Mouse (Mus musculus): Measurements from ENCODE around the gene Rassf8. TPM values are rescaled to one million over a fixed set of nuclear protein-coding genes. Genes with fewer than 3 reads are reported as not detected.

The Rassf8 gene
- polyA plus RNA-seq, 1 experiment: 13.5 TPM

DNA sequence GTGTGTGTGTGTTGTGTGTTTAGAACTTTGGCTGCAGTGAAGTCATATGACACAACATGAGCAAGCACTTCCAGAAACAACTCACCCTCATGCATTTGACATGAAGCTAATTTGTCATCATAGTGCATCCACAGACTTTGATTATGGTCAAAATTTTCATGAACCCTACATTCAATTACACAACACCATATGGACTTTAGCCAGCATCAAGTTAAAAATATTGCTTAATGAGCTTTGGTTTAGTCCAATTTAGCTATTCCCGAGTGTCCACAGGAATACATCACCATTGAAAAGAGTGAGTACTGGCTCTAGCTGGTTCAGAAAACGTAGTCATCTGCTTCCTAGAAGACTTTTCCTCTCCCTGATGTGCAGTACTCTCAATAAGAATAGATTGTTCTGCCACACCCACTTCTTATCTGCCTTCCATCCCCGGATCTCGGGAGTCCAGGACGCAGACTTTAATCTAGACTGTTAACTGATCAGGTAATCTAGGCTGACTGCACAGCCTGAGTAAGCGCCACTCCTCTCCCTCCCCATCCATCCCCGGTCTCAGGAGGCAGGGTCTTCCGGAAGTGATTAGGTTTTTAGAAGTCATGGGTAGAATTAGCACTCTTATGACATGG lies 33.7 kb downstream of the Rassf8 start:
- H3K4me1 ChIP-seq (ENCODE audit: control insufficient read depth, insufficient read depth, insufficient read length, low read length): peaks cover 14% of the 10 kb centered on the region
- H3K4me3 ChIP-seq (ENCODE audit: insufficient read depth, low read depth, low read length): no peak overlapping the region
- no peak overlapping the region for H3K27ac ChIP-seq (replicated peaks; ENCODE audit: low read depth, low read length)

DNA sequence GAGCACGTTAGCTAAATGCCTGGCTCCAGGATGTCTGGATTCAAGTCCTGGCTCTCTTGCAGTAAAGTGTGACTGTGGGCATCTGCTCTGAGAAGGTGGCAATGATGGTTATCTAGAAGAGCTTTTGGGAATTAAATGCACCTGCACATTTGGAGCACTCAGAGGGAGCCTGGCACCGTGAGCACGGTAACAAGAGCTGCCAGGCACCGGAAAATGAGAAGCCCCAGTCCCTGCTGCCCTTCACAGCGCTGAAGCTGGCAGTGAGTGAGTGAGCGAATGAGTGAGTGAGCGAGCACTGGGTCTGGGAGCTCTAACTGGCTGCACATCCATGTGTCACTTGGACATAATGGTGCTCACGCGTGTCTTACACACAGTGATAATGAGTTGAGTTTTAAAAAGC lies 34.7 kb downstream of the Rassf8 start:
- no peak overlapping the region for H3K4me3 ChIP-seq (ENCODE audit: insufficient read depth, low read depth, low read length)
- H3K4me1 ChIP-seq (ENCODE audit: control insufficient read depth, insufficient read depth, insufficient read length, low read length): peaks cover 14% of the 10 kb centered on the region
- H3K27ac ChIP-seq (replicated peaks; ENCODE audit: low read depth, low read length): no peak overlapping the region

DNA sequence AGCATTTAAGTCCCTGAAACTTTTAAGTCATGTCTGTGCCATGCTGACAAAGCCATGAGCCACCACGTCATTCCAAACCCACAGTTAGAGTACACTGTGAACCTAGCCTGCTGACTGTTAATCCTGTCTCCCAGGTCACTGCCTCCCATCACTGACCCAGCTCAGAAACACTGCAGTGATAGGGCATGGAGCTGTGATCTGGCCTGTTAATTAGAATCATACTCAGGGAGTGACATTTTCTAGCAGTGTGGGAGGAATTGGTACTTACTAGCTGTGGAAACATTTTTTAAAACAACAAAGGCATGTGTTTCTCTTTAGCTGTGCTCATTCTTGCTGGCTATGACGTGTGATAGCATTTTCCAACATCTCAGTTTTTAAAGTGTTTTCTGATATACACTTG lies 35.4 kb downstream of the Rassf8 start:
- Histone ChIP-seq H3K4me1 (ENCODE audit: control insufficient read depth, insufficient read depth, insufficient read length, low read length) (peaks cover 12% of the 10 kb centered on the region), H3K27ac (replicated peaks; ENCODE audit: low read depth, low read length) (no peak overlapping the region), H3K4me3 (ENCODE audit: insufficient read depth, low read depth, low read length) (no peak overlapping the region)

DNA sequence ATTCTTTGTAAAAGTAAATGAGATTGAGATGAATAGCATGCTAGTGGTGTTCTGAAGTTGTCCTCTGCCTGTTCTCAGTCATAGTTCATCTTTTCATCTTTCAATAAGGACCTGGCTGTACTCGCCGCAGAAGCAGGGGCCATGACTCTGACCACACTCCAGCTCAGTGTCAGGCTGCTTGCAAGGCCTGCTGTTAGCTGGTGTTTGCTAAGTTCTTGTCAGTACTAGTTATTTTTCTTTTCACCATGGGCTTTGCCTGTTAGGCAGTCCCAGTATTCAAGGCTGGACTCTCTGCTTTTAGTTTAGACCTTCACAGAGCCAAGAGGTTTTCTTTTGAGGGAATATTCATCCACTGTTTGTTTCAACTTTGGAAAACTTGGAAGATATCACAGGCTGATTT lies 40.8 kb downstream of the Rassf8 start:
- Histone ChIP-seq H3K4me1 (ENCODE audit: control insufficient read depth, insufficient read depth, insufficient read length, low read length) (peaks cover 2% of the 10 kb centered on the region; the same call in 1 of the 2 replicates), H3K4me3 (ENCODE audit: insufficient read depth, low read depth, low read length) (no peak overlapping the region), H3K27ac (replicated peaks; ENCODE audit: low read depth, low read length) (no peak overlapping the region)

DNA sequence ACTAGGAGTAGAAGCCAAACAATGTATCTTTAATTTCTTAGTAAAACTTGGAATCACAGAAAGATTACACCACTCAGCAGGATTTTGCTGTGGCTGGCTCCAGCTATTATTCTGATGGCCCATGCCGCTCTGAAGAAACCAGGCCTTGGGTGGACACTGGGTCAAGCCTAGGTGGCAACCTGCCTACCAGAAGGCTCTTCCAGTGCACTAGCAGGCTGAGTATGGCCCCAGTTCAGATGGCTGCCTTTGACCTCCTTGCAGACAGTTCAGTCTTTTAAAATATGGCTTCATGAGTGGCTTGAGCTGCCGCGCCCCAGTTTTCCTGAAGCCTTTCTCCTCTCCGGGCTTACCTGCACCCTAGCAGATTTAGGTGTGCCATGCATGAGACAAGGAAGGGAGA lies 43.2 kb downstream of the Rassf8 start:
- Histone ChIP-seq H3K4me3 (ENCODE audit: insufficient read depth, low read depth, low read length) (no peak overlapping the region), H3K27ac (replicated peaks; ENCODE audit: low read depth, low read length) (no peak overlapping the region), H3K4me1 (ENCODE audit: control insufficient read depth, insufficient read depth, insufficient read length, low read length) (peaks cover 2% of the 10 kb centered on the region; the same call in 1 of the 2 replicates)

DNA sequence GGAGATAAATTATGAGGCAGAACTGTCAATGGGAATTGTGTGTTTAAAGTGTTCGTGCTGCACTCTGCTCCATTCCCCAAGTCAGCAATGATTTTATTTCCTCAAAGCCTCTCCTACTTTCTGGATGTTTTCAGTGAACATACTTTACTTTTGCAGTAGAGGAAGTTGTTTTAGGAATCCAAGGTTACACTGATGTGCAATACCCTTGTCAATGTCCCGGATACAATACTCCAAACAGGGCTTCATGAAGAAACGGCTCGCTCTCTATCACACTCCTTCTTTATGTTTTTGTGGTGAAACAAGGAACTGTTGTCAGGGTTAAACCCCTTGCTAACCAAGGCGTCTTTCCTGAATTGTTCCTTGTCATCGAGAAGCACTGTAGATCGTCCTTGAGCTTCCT lies 45.8 kb downstream of the Rassf8 start:
- Histone ChIP-seq H3K4me1 (ENCODE audit: control insufficient read depth, insufficient read depth, insufficient read length, low read length) (peaks cover 2% of the 10 kb centered on the region; the same call in 1 of the 2 replicates), H3K4me3 (ENCODE audit: insufficient read depth, low read depth, low read length) (no peak overlapping the region), H3K27ac (replicated peaks; ENCODE audit: low read depth, low read length) (no peak overlapping the region)

DNA sequence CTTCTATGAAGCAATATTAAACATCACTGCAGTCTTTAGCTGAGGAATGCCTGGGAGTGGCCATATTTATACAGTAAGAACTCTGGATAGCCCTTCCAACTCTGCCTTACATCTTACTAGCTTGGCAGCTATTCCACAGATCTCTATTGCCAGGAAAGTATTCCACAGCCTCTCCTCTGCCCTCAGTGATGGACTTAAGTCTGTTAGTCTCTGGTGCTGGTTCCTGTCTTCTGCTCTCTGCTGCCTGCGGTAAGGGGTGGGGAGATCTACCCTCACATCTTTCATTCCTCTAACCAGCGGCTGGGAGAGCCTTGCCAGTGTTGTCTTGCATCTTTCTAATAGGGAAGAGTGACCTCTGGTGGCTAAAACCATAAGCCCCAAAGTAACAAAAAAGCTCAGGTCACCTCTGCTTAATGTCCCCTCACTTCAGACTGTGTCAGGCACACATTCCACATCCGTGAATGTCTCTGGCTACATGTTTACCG lies 46.6 kb downstream of the Rassf8 start:
- H3K4me3 ChIP-seq (ENCODE audit: insufficient read depth, low read depth, low read length): no peak overlapping the region
- H3K4me1 ChIP-seq (ENCODE audit: control insufficient read depth, insufficient read depth, insufficient read length, low read length): peaks cover 2% of the 10 kb centered on the region; the same call in 1 of the 2 replicates
- no peak overlapping the region for H3K27ac ChIP-seq (replicated peaks; ENCODE audit: low read depth, low read length)

DNA sequence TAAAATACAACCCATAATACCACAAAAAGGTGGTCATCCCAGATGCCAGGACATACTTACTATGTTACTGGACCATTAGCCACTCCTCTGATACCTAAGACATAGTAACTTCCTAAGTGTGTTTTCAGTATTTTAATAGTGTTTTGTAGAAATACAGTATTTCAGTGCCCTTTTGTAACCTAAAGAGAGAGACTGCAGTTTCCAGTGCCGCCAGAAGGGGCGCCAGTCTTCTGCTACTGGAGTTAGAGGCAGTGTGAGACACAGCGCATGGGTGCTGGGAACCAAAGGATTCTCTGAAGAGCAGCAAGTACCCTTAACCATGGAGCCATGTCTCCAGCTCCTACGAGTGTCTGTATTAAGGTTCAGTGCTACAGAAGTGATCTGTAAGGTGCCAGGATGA lies 48.1 kb downstream of the Rassf8 start:
- Histone ChIP-seq H3K27ac (replicated peaks; ENCODE audit: low read depth, low read length) (no peak overlapping the region), H3K4me3 (ENCODE audit: insufficient read depth, low read depth, low read length) (no peak overlapping the region), H3K4me1 (ENCODE audit: control insufficient read depth, insufficient read depth, insufficient read length, low read length) (peaks cover 2% of the 10 kb centered on the region)

DNA sequence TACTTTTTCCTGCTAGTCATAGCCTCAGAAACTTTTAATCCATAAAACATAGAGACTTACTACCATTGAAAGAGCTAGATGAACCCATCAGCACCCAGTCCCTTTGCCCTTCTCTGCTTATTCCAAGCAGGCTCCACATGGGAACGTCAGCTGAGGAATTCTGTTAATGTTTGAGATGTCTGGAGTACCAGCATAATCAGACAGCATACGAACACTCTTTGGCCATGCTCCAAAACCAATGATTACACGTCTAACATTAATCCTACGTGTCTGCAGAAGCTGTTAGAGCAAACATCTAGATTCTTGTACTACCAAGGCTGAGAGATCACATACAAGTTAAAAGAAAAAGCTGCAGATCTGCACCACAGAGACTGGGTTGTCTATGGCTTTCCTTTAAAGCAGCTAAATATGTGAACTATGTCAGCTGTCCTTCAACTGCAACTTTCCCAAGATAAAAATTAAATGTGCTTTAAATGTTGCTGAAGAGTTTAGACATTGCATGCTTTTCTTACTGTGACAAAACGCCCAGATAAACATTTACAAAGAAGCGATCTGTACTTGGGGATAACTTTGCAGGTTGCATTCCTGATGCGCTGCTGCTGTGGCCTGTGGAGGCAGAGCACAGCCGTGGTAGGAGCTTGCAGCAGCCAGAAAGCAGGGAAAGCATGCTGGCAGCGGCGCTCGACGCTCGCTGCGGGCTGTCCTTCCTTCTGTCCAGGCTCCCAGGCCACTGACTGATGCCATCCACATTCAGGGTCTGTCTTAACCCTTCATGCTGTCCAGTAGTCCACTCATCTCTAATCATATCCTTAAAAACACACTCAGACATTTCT lies 49.9 kb downstream of the Rassf8 start:
- no peaks in the 10 kb centered on the region; the same call in none of the 2 replicates for H3K4me1 ChIP-seq (ENCODE audit: control insufficient read depth, insufficient read depth, insufficient read length, low read length)
- H3K27ac ChIP-seq (replicated peaks; ENCODE audit: low read depth, low read length): no peak overlapping the region
- no peak overlapping the region for H3K4me3 ChIP-seq (ENCODE audit: insufficient read depth, low read depth, low read length)

DNA sequence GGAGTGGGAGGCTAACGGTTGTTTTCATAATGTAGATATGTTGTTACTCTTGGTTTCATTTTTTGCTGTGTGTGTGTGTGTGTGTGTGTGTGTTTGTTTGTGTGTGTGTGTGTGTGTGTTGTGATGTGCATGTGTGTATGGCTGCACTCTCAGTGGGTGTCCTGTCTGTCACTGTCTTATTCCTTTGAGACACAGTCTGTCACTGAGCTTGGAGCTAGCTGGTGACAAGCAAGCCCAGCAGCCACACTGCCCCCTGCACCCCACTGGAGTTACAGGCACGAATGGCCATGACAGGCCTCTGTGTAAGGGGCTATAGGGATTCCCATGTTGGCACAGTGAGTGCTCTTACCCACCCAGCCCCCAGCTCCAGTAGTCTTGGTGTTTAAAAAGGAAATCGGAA lies 51.1 kb downstream of the Rassf8 start:
- no peak overlapping the region for H3K4me3 ChIP-seq (ENCODE audit: insufficient read depth, low read depth, low read length)
- no peak overlapping the region for H3K27ac ChIP-seq (replicated peaks; ENCODE audit: low read depth, low read length)
- H3K4me1 ChIP-seq (ENCODE audit: control insufficient read depth, insufficient read depth, insufficient read length, low read length): peaks cover 3% of the 10 kb centered on the region

DNA sequence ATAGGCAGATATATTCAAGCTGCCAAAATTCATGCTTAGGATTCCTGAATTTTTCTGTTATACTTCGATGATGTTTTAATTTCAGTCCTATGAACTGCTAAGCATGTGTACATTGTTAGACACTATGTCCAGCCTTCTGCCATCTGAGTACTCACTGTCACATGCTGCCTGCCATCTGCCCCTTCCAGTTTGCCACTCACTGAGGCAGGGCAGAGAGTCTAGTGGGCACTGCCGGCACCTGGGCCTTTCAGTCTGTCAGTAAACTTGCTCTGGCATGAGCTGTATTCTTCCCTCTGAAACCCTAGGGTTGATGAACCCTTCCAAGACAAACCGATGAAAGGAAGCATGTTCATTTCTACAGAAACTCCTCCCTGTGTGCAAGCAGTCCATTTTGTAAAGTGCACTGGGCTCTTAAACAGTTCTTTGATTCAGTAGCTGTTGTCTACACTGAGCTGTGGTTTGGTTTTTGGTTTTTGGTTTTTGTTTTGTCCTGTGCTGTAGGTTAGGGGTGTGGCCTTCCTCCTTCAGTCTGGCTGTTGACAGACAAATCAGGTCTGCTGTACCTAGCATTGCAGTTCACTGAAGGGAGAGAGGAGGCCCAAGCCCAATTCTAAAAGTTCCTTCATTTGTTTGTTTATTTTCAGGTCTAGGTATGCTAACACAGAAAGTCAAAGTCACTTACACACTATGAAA lies 55.4 kb downstream of the Rassf8 start:
- H3K27ac ChIP-seq (replicated peaks; ENCODE audit: low read depth, low read length): no peak overlapping the region

DNA sequence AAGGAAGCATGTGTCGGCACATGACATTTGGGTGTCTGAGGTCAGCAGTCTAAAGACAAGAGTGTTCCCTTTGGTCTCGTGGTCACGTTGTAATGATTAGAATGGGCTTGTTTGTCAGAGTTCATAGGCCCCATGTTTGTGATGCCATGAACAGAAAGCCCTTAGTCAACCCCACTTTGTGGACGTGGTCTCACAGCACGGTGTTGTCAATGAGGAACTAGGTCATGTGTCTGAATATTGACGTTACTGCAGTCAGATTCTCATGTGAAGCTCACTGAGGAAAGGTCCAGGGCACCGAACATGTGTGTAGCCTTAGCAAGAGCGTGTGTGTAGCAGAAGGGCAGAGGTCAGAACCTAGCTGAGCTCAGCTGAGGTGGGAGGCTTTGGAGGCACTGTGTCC lies 56.3 kb downstream of the Rassf8 start:
- peaks cover 3% of the 10 kb centered on the region for H3K4me1 ChIP-seq (ENCODE audit: control insufficient read depth, insufficient read depth, insufficient read length, low read length)
- no peak overlapping the region for H3K4me3 ChIP-seq (ENCODE audit: insufficient read depth, low read depth, low read length)
- H3K27ac ChIP-seq (replicated peaks; ENCODE audit: low read depth, low read length): no peak overlapping the region

More for the DNA sequence above, 55.4 kb downstream of the Rassf8 start:
- peaks cover 3% of the 10 kb centered on the region for H3K4me1 ChIP-seq (ENCODE audit: control insufficient read depth, insufficient read depth, insufficient read length, low read length)
- no peak overlapping the region for H3K4me3 ChIP-seq (ENCODE audit: insufficient read depth, low read depth, low read length)

DNA sequence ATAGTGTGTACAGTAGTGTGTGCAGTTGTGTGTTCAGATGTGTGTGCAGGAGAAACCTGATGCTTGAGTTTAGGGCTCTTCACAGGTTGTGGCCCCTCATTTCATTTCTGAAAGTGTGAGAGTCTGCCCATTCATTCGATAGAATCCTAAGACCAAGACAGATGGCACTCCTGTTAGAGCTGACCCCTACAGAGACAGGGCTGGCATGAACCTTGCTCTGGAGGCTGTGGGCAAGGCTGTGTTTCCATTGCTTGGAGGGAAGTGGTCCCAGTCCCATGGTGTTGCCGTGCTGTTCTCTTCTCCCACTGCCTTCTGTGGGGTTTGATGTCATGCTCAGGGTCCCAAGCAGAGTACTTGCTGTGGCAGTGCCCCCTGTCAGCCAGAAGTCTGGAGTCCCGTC lies 57.7 kb downstream of the Rassf8 start:
- Histone ChIP-seq H3K4me3 (ENCODE audit: insufficient read depth, low read depth, low read length) (no peak overlapping the region), H3K27ac (replicated peaks; ENCODE audit: low read depth, low read length) (no peak overlapping the region), H3K4me1 (ENCODE audit: control insufficient read depth, insufficient read depth, insufficient read length, low read length) (peaks cover 3% of the 10 kb centered on the region; the same call in 1 of the 2 replicates)

DNA sequence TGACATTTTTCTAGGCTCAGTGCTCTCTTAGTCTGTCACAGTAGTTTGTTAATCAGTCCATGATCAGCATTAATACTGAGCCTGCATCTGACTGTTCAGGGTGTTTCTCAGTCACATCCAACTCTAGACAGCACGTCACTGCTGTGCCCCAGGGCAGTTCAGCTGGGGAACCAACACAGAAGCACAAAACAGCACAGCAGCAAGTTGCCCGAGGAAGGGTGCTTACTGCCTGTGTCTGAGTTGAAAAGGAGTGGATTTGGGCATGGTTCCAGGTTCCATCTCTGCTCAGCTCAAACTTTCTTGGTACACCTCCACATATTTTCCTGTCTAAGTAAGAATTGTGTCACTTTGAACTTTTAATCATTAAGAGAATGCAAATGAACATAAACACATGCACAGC lies 60.2 kb downstream of the Rassf8 start:
- H3K4me3 ChIP-seq (ENCODE audit: insufficient read depth, low read depth, low read length): no peak overlapping the region
- 0 out of 2 replicates have a peak, but pooled peaks cover 2% of the 10 kb centered on the region for H3K4me1 ChIP-seq (ENCODE audit: control insufficient read depth, insufficient read depth, insufficient read length, low read length)
- H3K27ac ChIP-seq (replicated peaks; ENCODE audit: low read depth, low read length): no peak overlapping the region

DNA sequence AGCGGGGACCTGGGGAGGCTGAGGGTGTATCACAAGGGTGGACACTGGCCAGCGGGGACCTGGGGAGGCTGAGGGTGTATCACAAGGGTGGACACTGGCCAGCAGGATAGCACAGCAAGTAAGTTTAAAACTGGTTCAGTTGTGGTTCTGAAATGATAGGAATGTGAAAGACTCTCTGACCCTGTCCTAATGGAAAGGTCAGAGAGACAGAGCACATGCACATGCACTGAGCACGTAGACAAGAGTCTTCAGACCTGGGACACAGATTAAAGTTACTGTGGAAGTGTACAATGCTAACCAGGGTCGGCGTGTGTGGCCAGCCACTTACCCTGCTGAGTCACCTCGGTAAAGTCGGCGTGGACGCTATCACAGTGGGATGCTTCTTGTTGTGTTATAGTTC lies 61.4 kb downstream of the Rassf8 start:
- Histone ChIP-seq H3K4me3 (ENCODE audit: insufficient read depth, low read depth, low read length) (no peak overlapping the region), H3K27ac (replicated peaks; ENCODE audit: low read depth, low read length) (no peak overlapping the region), H3K4me1 (ENCODE audit: control insufficient read depth, insufficient read depth, insufficient read length, low read length) (no peaks in the 10 kb centered on the region)

All from brown adipose tissue, adult 24 weeks (tissue).